Mouse (Mus musculus) monocyte, adult 59 days (primary cell): ENCODE results near the gene Gm21852. TPM values are rescaled to one million over a fixed set of nuclear protein-coding genes. Genes with fewer than 3 reads are reported as not detected.

Experiments
- total RNA-seq, 2 experiments: library from RNA; stranded (reverse); gene quantifications; one replicate each; pipeline ENCODE4 v1.2.4; 2023

Gm21852 gene
- total RNA-seq = not detected

GRCm38 (mm10) chrY:40651896-40652295 is at the start of gene Gm21852:
TSS of gene Gm21852 (minus strand) at chrY:40651996.

Other genes with a start within 250 kb of the Gm21852 start
- gene Gm21797, start 123.8 kb upstream of the Gm21852 start, total RNA-seq = not detected
- not detected for gene Gm20795, start 152.9 kb upstream of the Gm21852 start, total RNA-seq